Mouse (Mus musculus): Measurements from ENCODE around the gene Abcc4. TPM values are rescaled to one million over a fixed set of nuclear protein-coding genes. Genes with fewer than 3 reads are reported as not detected.
A peak's percentile ranks its signal among the peaks of the same experiment; 100 is the strongest.

The Abcc4 gene
- polyA plus RNA-seq, 1 experiment, result 6.8 TPM

DNA sequence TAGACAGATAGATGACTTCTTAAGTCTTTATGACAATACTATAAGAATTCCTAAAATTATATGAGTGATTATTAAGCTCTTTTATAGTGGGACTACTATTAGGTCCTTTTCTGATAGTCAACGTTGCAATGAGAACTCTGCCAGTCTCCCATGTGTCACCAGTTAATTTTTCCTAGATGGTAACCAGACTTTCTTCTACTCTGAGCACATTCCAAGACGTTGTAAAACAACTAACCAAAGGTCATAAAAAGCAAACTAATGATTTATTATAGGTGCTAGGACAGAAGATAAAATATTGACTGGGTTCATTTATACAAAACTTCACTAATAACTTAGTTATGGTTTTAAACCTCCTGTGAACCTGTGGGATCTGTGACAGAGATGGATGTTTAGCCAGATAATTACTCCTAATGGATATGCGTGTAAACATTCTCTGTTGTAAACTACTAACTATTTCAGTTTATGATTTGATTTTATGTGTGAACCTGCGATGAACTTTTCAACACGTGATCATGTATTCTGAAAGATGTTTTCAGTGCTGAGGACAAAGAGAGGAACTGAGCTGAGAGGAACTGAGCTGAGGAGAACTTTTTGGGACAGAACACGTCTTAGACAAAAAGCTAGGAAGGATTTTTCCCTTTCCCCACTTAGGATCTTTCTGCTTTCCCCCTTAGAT lies 85.1 kb downstream of the Abcc4 start:
- TF ChIP-seq POLR2A (IDR thresholded peaks at IDR 0.05; ENCODE audit: extremely low read depth, insufficient read depth, low read length) (no peak), CTCF (IDR thresholded peaks at IDR 0.05; ENCODE audit: extremely low read depth, insufficient read depth, low read length) (no peak)
- no peaks in the 10 kb centered on the region for H3K4me1 ChIP-seq (ENCODE audit: control insufficient read depth, insufficient read depth, low read length)
- H3K4me3 ChIP-seq (ENCODE audit: insufficient read depth, low read length), result no peak overlapping the region
- no peak overlapping the region for H3K27ac ChIP-seq (ENCODE audit: insufficient read depth, low read length)

DNA sequence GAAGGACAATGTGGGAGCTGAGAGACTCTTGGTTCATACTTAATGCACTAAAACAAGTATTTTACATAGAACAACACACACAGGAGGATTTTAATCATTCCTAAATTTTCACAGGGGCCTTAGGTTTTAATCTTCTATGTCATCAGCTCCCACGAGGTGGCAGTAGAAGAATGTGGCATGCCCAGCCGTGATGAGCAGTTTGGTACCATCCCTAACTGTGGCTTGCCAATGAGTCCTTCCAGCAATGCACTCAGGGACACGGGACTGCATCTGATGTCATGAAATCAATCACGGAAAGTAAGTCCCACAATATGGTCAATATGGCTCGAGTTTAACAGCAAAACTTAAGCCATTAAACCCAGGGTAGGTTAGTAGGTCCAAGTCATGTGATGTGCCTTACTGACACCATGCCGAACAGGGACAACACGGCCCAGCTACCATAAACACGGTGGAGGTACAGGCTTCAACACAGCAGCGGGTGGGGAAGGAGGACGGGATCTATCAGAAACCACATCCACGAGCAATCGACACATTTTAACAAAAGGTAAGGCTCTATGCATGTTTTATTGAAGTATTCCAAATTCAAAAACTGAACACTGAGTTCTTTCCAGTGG lies 89.2 kb downstream of the Abcc4 start:
- H3K27ac ChIP-seq (ENCODE audit: insufficient read depth, low read length), result no peak overlapping the region
- no peak overlapping the region for H3K4me3 ChIP-seq (ENCODE audit: insufficient read depth, low read length)
- TF ChIP-seq POLR2A (IDR thresholded peaks at IDR 0.05; ENCODE audit: extremely low read depth, insufficient read depth, low read length) (no peak), CTCF (IDR thresholded peaks at IDR 0.05; ENCODE audit: extremely low read depth, insufficient read depth, low read length) (peak; percentile 93)
- H3K4me1 ChIP-seq (ENCODE audit: control insufficient read depth, insufficient read depth, low read length), result no peaks in the 10 kb centered on the region

DNA sequence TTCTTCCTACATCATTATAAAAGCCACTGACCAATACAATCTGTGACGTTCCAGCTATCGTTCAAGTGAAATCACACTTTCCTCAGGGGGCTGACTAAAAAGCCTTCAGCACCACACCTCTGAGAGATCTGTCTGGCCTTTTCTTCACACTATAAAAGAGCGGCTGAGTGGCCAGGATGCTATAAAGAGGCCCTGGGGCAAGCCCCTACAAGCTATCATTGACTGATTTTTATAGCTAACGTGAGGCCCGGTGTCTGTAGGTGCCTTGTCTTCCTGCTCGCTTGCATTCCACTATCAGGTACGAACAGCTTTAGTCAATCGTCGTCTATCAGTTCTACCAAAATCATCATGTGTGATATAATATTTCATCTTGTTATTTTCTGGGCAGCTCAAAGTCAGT lies 92.3 kb downstream of the Abcc4 start:
- Histone ChIP-seq H3K4me1 (ENCODE audit: control insufficient read depth, insufficient read depth, low read length) (no peaks in the 10 kb centered on the region), H3K27ac (ENCODE audit: insufficient read depth, low read length) (no peak overlapping the region), H3K4me3 (ENCODE audit: insufficient read depth, low read length) (no peak overlapping the region)
- TF ChIP-seq CTCF (IDR thresholded peaks at IDR 0.05; ENCODE audit: extremely low read depth, insufficient read depth, low read length) (no peak), POLR2A (IDR thresholded peaks at IDR 0.05; ENCODE audit: extremely low read depth, insufficient read depth, low read length) (no peak)

GRCm38 (mm10) chr14:118611714-118612113 lies 94.3 kb downstream of the Abcc4 start:
- TF ChIP-seq POLR2A (IDR thresholded peaks at IDR 0.05; ENCODE audit: extremely low read depth, insufficient read depth, low read length), result no peak
- no peak for TF ChIP-seq CTCF (IDR thresholded peaks at IDR 0.05; ENCODE audit: extremely low read depth, insufficient read depth, low read length)
- no peaks in the 10 kb centered on the region for H3K4me1 ChIP-seq (ENCODE audit: control insufficient read depth, insufficient read depth, low read length)
- H3K4me3 ChIP-seq (ENCODE audit: insufficient read depth, low read length), result no peak overlapping the region
- no peak overlapping the region for H3K27ac ChIP-seq (ENCODE audit: insufficient read depth, low read length)

DNA sequence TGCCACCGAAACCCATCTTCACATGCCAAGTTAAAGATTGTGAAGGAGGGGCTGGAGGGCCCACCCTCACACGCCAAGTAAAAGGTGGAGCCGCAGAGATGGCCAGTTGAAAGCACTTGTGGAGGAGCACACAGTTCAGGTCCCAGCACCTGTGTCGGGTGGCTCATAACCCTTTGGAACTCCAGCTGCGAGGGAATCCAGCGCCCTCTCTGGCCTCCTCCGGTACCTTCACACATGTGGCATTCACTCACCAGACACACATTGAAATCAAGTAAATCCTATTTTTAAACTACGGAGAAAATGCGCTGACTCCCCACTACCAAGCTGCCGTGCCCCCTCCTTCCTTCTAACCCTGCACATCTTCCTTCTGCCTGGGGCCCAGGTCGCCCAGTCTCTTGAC lies 95.2 kb downstream of the Abcc4 start:
- TF ChIP-seq CTCF (IDR thresholded peaks at IDR 0.05; ENCODE audit: extremely low read depth, insufficient read depth, low read length), result no peak
- TF ChIP-seq POLR2A (IDR thresholded peaks at IDR 0.05; ENCODE audit: extremely low read depth, insufficient read depth, low read length), result no peak

DNA sequence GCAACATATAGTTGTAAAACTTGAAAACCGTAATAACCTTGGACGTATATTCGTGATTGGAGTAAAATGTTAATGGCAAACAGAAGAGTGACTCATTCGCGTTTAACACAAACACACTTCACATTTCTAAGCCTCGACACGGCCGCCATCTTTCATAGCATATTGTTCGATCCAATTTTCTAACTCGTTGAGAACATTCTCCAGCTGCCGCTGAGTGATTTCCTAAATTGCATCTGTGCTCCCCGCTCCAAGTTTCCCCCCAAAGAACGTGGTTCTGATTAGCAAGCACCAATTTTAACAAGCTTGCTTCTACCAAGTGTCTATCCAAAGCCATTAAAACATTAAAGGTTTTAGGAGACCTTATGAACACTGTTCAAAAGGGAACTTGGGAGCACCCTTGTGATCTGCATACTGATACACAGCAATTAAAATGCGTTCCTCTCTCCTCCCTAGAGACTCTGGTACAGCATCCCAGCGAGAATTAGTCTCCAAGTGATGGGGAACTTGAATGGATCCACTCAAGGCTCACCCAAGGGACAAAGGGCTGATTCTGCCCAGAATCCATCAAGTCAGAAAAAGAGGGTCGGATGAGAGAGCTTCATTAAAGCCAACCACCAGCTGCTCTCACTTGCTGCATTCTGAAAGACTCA lies 97.1 kb downstream of the Abcc4 start:
- Histone ChIP-seq H3K4me1 (ENCODE audit: control insufficient read depth, insufficient read depth, low read length) (no peaks in the 10 kb centered on the region), H3K27ac (ENCODE audit: insufficient read depth, low read length) (no peak overlapping the region), H3K4me3 (ENCODE audit: insufficient read depth, low read length) (no peak overlapping the region)
- no peak for TF ChIP-seq POLR2A (IDR thresholded peaks at IDR 0.05; ENCODE audit: extremely low read depth, insufficient read depth, low read length)
- no peak for TF ChIP-seq CTCF (IDR thresholded peaks at IDR 0.05; ENCODE audit: extremely low read depth, insufficient read depth, low read length)

More for the DNA sequence above, 95.2 kb downstream of the Abcc4 start:
- Histone ChIP-seq H3K4me1 (ENCODE audit: control insufficient read depth, insufficient read depth, low read length) (no peaks in the 10 kb centered on the region), H3K27ac (ENCODE audit: insufficient read depth, low read length) (no peak overlapping the region), H3K4me3 (ENCODE audit: insufficient read depth, low read length) (no peak overlapping the region)

- TF ChIP-seq POLR2A (IDR thresholded peaks at IDR 0.05; ENCODE audit: extremely low read depth, insufficient read depth, low read length) (no peak), CTCF (IDR thresholded peaks at IDR 0.05; ENCODE audit: extremely low read depth, insufficient read depth, low read length) (no peak)
- Histone ChIP-seq H3K4me3 (ENCODE audit: insufficient read depth, low read length) (no peak overlapping the region), H3K27ac (ENCODE audit: insufficient read depth, low read length) (no peak overlapping the region), H3K4me1 (ENCODE audit: control insufficient read depth, insufficient read depth, low read length) (no peaks in the 10 kb centered on the region)
Measured at GRCm38 (mm10) chr14:118608317-118608716, 97.7 kb downstream of the Abcc4 start.

DNA sequence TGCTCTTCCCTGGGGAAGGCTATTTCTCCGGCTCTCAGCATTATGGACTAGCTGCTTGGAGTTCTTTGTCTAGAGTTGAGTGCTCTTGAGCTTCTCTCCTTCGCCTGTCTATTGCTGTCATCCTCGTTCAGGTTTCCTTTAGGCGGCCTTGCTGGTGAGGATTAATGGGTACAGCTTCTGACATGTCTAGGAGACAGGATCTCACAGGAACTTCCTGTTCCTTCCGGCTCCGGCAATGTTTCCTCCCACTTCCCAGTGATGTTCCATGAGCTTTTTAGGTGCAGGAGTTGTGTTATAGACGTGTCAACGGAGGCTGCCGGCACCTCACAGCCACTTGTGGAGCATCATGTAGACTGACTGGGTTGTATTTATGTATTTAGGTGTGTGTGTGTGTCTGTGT lies 99.5 kb downstream of the Abcc4 start:
- no peaks in the 10 kb centered on the region for H3K4me1 ChIP-seq (ENCODE audit: control insufficient read depth, insufficient read depth, low read length)
- H3K27ac ChIP-seq (ENCODE audit: insufficient read depth, low read length), result no peak overlapping the region
- H3K4me3 ChIP-seq (ENCODE audit: insufficient read depth, low read length), result no peak overlapping the region
- TF ChIP-seq POLR2A (IDR thresholded peaks at IDR 0.05; ENCODE audit: extremely low read depth, insufficient read depth, low read length) (no peak), CTCF (IDR thresholded peaks at IDR 0.05; ENCODE audit: extremely low read depth, insufficient read depth, low read length) (no peak)

- no peak overlapping the region for H3K4me3 ChIP-seq (ENCODE audit: insufficient read depth, low read length)
- no peak overlapping the region for H3K27ac ChIP-seq (ENCODE audit: insufficient read depth, low read length)
- H3K4me1 ChIP-seq (ENCODE audit: control insufficient read depth, insufficient read depth, low read length), result no peaks in the 10 kb centered on the region
- no peak for TF ChIP-seq CTCF (IDR thresholded peaks at IDR 0.05; ENCODE audit: extremely low read depth, insufficient read depth, low read length)
- TF ChIP-seq POLR2A (IDR thresholded peaks at IDR 0.05; ENCODE audit: extremely low read depth, insufficient read depth, low read length), result no peak
Measured at GRCm38 (mm10) chr14:118604903-118605302, 101.1 kb downstream of the Abcc4 start.

DNA sequence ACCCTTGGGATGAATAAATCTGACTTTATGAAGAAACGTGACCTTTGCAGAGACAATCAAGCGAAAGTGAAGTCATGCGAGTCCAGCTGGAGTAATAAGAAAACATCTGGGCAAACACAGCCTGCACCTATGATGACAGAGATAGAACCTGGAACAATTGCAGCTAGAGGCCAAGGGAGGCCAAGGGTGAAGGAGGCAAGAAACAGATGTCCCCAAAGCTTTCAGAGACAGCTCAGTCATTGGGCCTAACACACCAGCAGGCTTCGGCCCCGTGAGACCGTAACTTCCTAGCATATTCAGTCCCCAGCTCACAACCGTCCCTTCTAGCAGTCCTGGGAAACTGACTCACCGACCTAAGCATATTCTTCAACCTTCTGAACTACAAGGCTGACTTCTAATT lies 104.0 kb downstream of the Abcc4 start:
- TF ChIP-seq POLR2A (IDR thresholded peaks at IDR 0.05; ENCODE audit: extremely low read depth, insufficient read depth, low read length) (no peak), CTCF (IDR thresholded peaks at IDR 0.05; ENCODE audit: extremely low read depth, insufficient read depth, low read length) (no peak)
- no peaks in the 10 kb centered on the region for H3K4me1 ChIP-seq (ENCODE audit: control insufficient read depth, insufficient read depth, low read length)
- no peak overlapping the region for H3K4me3 ChIP-seq (ENCODE audit: insufficient read depth, low read length)
- H3K27ac ChIP-seq (ENCODE audit: insufficient read depth, low read length), result no peak overlapping the region
